Mouse (Mus musculus) gastrocnemius, adult 2 months (tissue): ENCODE data around the gene Nuak1. TPM values are rescaled to one million over a fixed set of nuclear protein-coding genes. Genes with fewer than 3 reads are reported as not detected.
A peak's percentile ranks its signal among the peaks of the same experiment; 100 is the strongest.

Source experiments
- DNase-seq: peaks from one replicate; pipeline ENCODE4 v3.0.0; 2022
- H3K27ac ChIP-seq: fragments of 200-600 bp; 2 replicates; pipeline ENCODE4 v1.8.1; 2022; ENCODE audit warnings: mild to moderate bottlenecking
- H3K4me3 ChIP-seq: fragments of 200-600 bp; 2 replicates; pipeline ENCODE4 v1.8.1; 2022; ENCODE audit warnings: mild to moderate bottlenecking, moderate library complexity
- CTCF ChIP-seq: fragments of 200-600 bp; IDR thresholded peaks from 2 replicates; pipeline ENCODE4 v1.8.1; 2022; ENCODE audit warnings: antibody characterized with exemption, mild to moderate bottlenecking, moderate library complexity
- intact Hi-C: fragments of 180-260 bp; cut with DNase I; formaldehyde crosslinking; loops from one replicate; pipeline ENCODE4 v1.15.1; 2025
- total RNA-seq, 2 experiments: library from RNA; stranded (reverse); gene quantifications; 2 replicates each; pipeline ENCODE4 v1.2.3; 2021

The Nuak1 gene
- total RNA-seq, 2 experiments from 2014 or later, result 21.4 to 31.0 TPM

GRCm38 (mm10) chr10:84395885-84396659 is 44.3 kb downstream of the Nuak1 start:
- peak; percentile 72 for DNase-seq
- intact Hi-C loops, result loop anchor here (5.0 kb wide), 1 partner anchor 41 kb away; no protein-coding TSS in a partner anchor
- H3K4me3 ChIP-seq, result no peak overlapping the region
- H3K27ac ChIP-seq, result peak overlapping the region; percentile 86
- no peak for TF ChIP-seq CTCF

GRCm38 (mm10) chr10:84395259-84395658 is 45.1 kb downstream of the Nuak1 start:
- H3K27ac ChIP-seq, result peak overlapping the region; percentile 86
- H3K4me3 ChIP-seq, result no peak overlapping the region
- TF ChIP-seq CTCF, result no peak
- intact Hi-C loops, result loop anchor here (5.0 kb wide), 1 partner anchor 42 kb away; no protein-coding TSS in a partner anchor
- DNase-seq, result peak; percentile 12

- intact Hi-C loops, result no loop called here
- Histone ChIP-seq H3K27ac (no peak overlapping the region), H3K4me3 (no peak overlapping the region)
- TF ChIP-seq CTCF, result no peak
- peak; percentile 7 for DNase-seq
Observed at GRCm38 (mm10) chr10:84393881-84394280, 46.5 kb downstream of the Nuak1 start.

- Histone ChIP-seq H3K27ac (no peak overlapping the region), H3K4me3 (no peak overlapping the region)
- intact Hi-C loops, result no loop called here
- TF ChIP-seq CTCF, result no peak
- peak; percentile 13 for DNase-seq
Observed at GRCm38 (mm10) chr10:84393405-84393804, 47.0 kb downstream of the Nuak1 start.

- TF ChIP-seq CTCF, result no peak
- DNase-seq, result peak; percentile 19
- peak overlapping the region; percentile 52 for H3K27ac ChIP-seq
- no peak overlapping the region for H3K4me3 ChIP-seq
- intact Hi-C loops, result no loop called here
Observed at GRCm38 (mm10) chr10:84392723-84393081, 47.7 kb downstream of the Nuak1 start.

- peak; percentile 26 for DNase-seq
- Histone ChIP-seq H3K4me3 (no peak overlapping the region), H3K27ac (peak overlapping the region; percentile 52)
- peak; percentile 28; the same call in 1 of the 2 replicates for TF ChIP-seq CTCF
- intact Hi-C loops, result no loop called here
Observed at GRCm38 (mm10) chr10:84392027-84392722, 48.2 kb downstream of the Nuak1 start.

- Histone ChIP-seq H3K27ac (peak overlapping the region; percentile 77), H3K4me3 (no peak overlapping the region)
- peak; percentile 12 for DNase-seq
- intact Hi-C loops, result no loop called here
- TF ChIP-seq CTCF, result no peak
Observed at GRCm38 (mm10) chr10:84389707-84390106, 50.7 kb downstream of the Nuak1 start.

- TF ChIP-seq CTCF, result no peak
- Histone ChIP-seq H3K27ac (peak overlapping the region; percentile 77), H3K4me3 (peak overlapping the region; percentile 59)
- intact Hi-C loops, result no loop called here
- DNase-seq, result peak; percentile 58
Observed at GRCm38 (mm10) chr10:84388357-84389141, 51.8 kb downstream of the Nuak1 start.

GRCm38 (mm10) chr10:84387338-84387737 is 53.1 kb downstream of the Nuak1 start:
- DNase-seq, result no peak
- Histone ChIP-seq H3K27ac (peak overlapping the region; percentile 77), H3K4me3 (no peak overlapping the region)
- no peak for TF ChIP-seq CTCF
- intact Hi-C loops, result no loop called here

- no peak for TF ChIP-seq CTCF
- no peak for DNase-seq
- peak overlapping the region; percentile 77; the same call in 1 of the 2 replicates for H3K27ac ChIP-seq
- intact Hi-C loops, result no loop called here
- no peak overlapping the region for H3K4me3 ChIP-seq
Observed at GRCm38 (mm10) chr10:84386625-84387242, 53.7 kb downstream of the Nuak1 start.

- no peak for TF ChIP-seq CTCF
- intact Hi-C loops, result no loop called here
- H3K27ac ChIP-seq, result 0 out of 2 replicates have a peak overlapping the region, but pooled peaks have one; percentile 8
- H3K4me3 ChIP-seq, result no peak overlapping the region
- no peak for DNase-seq
Observed at GRCm38 (mm10) chr10:84386214-84386613, 54.2 kb downstream of the Nuak1 start.

- no peak overlapping the region for H3K27ac ChIP-seq
Observed at GRCm38 (mm10) chr10:84384761-84385160, 55.6 kb downstream of the Nuak1 start.

More at GRCm38 (mm10) chr10:84384761-84385160, 55.6 kb downstream of the Nuak1 start:
- DNase-seq, result no peak
- no peak for TF ChIP-seq CTCF
- no peak overlapping the region for H3K4me3 ChIP-seq
- intact Hi-C loops, result no loop called here
